Mouse (Mus musculus) myocyte (in vitro differentiated cells): ENCODE results near the gene Wnt10a. TPM values are rescaled to one million over a fixed set of nuclear protein-coding genes. Genes with fewer than 3 reads are reported as not detected.

Source experiments
- H3K27me3 ChIP-seq: one replicate; pipeline ENCODE4 v1.6.1; 2011; ENCODE audit not compliant: control insufficient read depth, insufficient read depth, insufficient read length
- H3K36me3 ChIP-seq: one replicate; pipeline ENCODE4 v1.6.1; 2011; ENCODE audit not compliant: control insufficient read depth, insufficient read depth
- H3K4me2 ChIP-seq: one replicate; pipeline ENCODE4 v1.6.1; 2011; ENCODE audit warnings: low read depth, control low read depth
- H3K4me3 ChIP-seq: one replicate; pipeline ENCODE4 v1.5.1; 2011; ENCODE audit warnings: mild to moderate bottlenecking, control low read depth, moderate library complexity
- H3K79me2 ChIP-seq: one replicate; pipeline ENCODE4 v1.6.1; 2011; ENCODE audit not compliant: control insufficient read depth, insufficient read depth
- H3ac ChIP-seq: one replicate; pipeline ENCODE4 v1.6.1; 2011; ENCODE audit not compliant: control insufficient read depth, insufficient read length
- CEBPB ChIP-seq: IDR thresholded peaks from 2 replicates; pipeline ENCODE4 v1.6.1; 2011; ENCODE audit warnings: mild to moderate bottlenecking, moderate library complexity; ENCODE audit not compliant: poor library complexity, insufficient read depth, severe bottlenecking
- E2F4 ChIP-seq: IDR thresholded peaks from one replicate; pipeline ENCODE4 v1.6.1; 2011; ENCODE audit warnings: mild to moderate bottlenecking, control low read depth, moderate library complexity; ENCODE audit not compliant: insufficient read depth
- MAX ChIP-seq: IDR thresholded peaks from one replicate; pipeline ENCODE4 v1.6.1; 2011; ENCODE audit warnings: low read depth, mild to moderate bottlenecking, control low read depth
- MYOD1 ChIP-seq, 3 experiments: IDR thresholded peaks; one replicate each; pipeline ENCODE4 v1.6.1; 2011; ENCODE audit warnings: control low read depth in 2 of 3, low read depth in 2 of 3, mild to moderate bottlenecking in 2 of 3, moderate library complexity in 1 of 3; ENCODE audit not compliant: insufficient read length in 2 of 3, control insufficient read depth in 1 of 3
- MYOG ChIP-seq, 3 experiments: IDR thresholded peaks; one replicate each; pipeline ENCODE4 v1.6.1; 2011; ENCODE audit warnings: control low read depth in 2 of 3, low read depth in 2 of 3, mild to moderate bottlenecking in 2 of 3; ENCODE audit not compliant: insufficient read length in 2 of 3, control insufficient read depth in 1 of 3, insufficient read depth in 1 of 3
- POLR2A ChIP-seq: IDR thresholded peaks from one replicate; pipeline ENCODE4 v1.6.1; 2011; ENCODE audit warnings: low read depth, mild to moderate bottlenecking, control low read depth, moderate library complexity; ENCODE audit not compliant: insufficient read length
- POLR2AphosphoS2 ChIP-seq: IDR thresholded peaks from one replicate; pipeline ENCODE4 v1.6.1; 2011; ENCODE audit warnings: low read depth, control low read depth; ENCODE audit not compliant: insufficient read length
- REST ChIP-seq: IDR thresholded peaks from one replicate; pipeline ENCODE4 v1.6.1; 2011; ENCODE audit warnings: mild to moderate bottlenecking, control low read depth, moderate library complexity; ENCODE audit not compliant: insufficient read depth, insufficient read length
- SRF ChIP-seq: IDR thresholded peaks from one replicate; pipeline ENCODE4 v1.6.1; 2011; ENCODE audit warnings: low read depth; ENCODE audit not compliant: control insufficient read depth, insufficient read length
- TCF12 ChIP-seq: IDR thresholded peaks from one replicate; pipeline ENCODE4 v1.6.1; 2011; ENCODE audit warnings: mild to moderate bottlenecking, control low read depth; ENCODE audit not compliant: poor library complexity, insufficient read depth, severe bottlenecking
- TCF3 ChIP-seq: IDR thresholded peaks from one replicate; pipeline ENCODE4 v1.6.1; 2011; ENCODE audit warnings: low read depth, control low read depth; ENCODE audit not compliant: insufficient read length
- USF1 ChIP-seq: IDR thresholded peaks from one replicate; pipeline ENCODE4 v1.6.1; 2011; ENCODE audit warnings: low read depth, mild to moderate bottlenecking, control low read depth, moderate library complexity
- polyA plus RNA-seq: library from polyadenylated mRNA; unstranded; fragments of >200 nt; fragmentation: generic; extraction: Trizol; gene quantifications from one replicate; pipeline ENCODE4 v1.2.1, GENCODE M21; 2012; ENCODE audit warnings: missing spikeins

Gene Wnt10a
- polyA plus RNA-seq, 1 experiment = 44.0 TPM

DNA sequence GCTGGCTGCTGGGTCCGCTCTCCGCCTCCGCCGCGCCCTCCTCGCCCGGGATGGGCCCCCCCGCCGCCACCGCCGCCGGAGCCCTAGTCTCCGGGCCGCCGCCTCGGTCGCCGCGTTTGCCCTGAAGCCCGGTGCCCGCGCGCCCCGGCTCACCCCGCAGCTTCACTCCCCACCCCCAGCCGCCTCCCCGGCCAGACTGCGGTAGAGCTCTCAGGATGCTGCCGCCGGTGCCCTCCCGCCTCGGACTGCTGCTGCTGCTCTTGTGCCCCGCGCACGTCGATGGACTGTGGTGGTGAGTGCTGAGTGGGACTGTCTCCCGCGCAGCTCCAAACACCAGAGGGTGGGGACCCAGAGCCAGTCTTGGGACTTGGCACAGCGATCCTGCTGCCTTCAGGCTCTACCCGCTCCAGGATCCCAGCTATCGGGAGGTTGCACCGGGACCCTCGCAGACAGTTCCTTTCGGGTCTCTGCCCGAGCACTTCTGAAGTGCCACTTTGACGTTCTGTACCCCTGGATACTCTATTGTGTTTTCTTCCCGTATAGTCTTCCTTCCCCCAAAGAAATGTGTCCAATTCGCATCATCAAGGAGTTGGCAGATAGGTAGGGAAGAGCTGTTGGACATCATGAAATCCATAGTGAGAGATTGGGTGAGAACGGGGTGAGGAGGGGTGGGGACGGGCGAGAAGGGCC, 19.2 kb upstream of the Wnt10a start:
- Histone ChIP-seq H3K4me2 (peak overlapping the region; percentile 94), H3K4me3 (peak overlapping the region; percentile 16), H3ac (peak overlapping the region; percentile 10), H3K27me3 (peaks cover 20% of the 10 kb centered on the region), H3K36me3 (no peaks in the 10 kb centered on the region), H3K79me2 (no peaks in the 10 kb centered on the region)
- TF ChIP-seq TCF12 = no peak
- TF ChIP-seq MYOG (IDR thresholded peaks at IDR 0.05; ENCODE audit: control insufficient read depth in 1 of 3, insufficient read depth in 1 of 3, insufficient read length in 2 of 3, low read depth in 2 of 3) = peak in 1 of 3 experiments; percentile 17
- no peak for TF ChIP-seq USF1

DNA sequence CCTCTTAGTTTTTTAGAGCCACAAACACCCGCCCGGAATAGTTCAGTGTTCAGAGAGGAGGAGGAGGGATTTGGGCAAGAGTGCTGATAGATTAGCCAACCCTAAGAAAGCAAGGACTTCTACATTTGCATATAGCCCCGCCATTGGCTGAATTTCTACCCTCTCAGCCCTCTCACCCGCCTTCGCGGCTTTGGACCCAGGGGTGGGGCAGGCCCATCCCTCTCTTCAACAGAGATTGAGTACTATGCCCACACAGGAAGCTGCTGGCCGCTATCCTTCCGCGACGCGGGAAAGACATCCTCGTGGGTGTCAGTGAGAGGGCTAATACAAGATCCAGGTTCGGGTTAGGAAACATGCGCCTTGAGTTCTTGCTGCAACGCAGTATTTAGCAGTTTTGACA, 18.2 kb upstream of the Wnt10a start:
- Histone ChIP-seq H3ac (no peak overlapping the region), H3K36me3 (no peaks in the 10 kb centered on the region), H3K79me2 (no peaks in the 10 kb centered on the region), H3K27me3 (peaks cover 20% of the 10 kb centered on the region), H3K4me2 (peak overlapping the region; percentile 94), H3K4me3 (peak overlapping the region; percentile 16)
- TF ChIP-seq CEBPB = no peak
- no peak for TF ChIP-seq TCF12
- TF ChIP-seq E2F4 = peak; percentile 20
- TF ChIP-seq SRF = no peak
- TF ChIP-seq USF1 = no peak
- TF ChIP-seq POLR2A = no peak
- no peak for TF ChIP-seq MYOD1 (IDR thresholded peaks at IDR 0.05; ENCODE audit: control insufficient read depth in 1 of 3, insufficient read length in 2 of 3, low read depth in 2 of 3)

DNA sequence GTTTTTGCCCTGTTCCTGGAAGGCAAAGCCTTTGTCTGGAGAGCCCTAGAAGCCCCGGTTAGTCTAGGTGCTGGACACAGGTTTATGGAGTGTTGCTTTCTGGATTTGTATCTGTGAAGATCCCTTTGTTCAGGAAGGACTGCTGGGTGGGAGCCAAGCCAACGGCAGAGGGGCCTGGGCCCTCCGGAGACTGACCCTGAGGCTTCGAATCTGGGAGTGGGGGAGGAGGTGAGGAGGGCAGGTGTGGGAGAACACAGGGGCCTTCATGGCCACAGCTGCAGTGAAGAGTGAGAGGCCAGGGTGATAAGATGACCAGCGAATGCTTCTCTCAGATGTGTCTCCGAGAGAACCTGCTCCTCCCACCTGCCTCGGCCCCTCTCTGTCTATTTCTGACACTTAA, 17.3 kb upstream of the Wnt10a start:
- Histone ChIP-seq H3ac (no peak overlapping the region), H3K79me2 (no peaks in the 10 kb centered on the region), H3K4me2 (no peak overlapping the region), H3K4me3 (no peak overlapping the region), H3K36me3 (no peaks in the 10 kb centered on the region), H3K27me3 (peaks cover 20% of the 10 kb centered on the region)
- no peak for TF ChIP-seq SRF

DNA sequence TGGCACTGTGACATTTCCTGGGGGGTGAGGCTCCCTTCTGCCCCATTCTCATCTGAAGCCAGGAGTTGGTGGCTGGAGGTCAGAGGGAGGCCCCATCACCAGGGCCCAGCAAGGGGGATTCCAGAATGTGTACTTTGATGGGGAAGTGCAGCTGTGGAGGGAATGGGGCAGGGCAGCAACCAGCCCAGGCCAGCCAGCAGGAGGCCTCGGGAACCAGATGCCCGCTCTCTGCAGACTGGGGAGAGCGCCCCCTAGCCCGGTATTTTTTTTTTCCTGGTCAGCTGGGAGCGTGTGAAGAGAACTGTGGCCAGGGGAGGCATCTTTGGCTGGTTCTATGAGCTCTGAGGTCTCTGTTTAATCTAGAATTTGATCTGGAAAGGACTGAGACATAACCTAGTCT, 15.5 kb upstream of the Wnt10a start:
- no peak overlapping the region for H3K4me3 ChIP-seq
- H3K27me3 ChIP-seq = peaks cover 7% of the 10 kb centered on the region
- H3K36me3 ChIP-seq = no peaks in the 10 kb centered on the region
- no peaks in the 10 kb centered on the region for H3K79me2 ChIP-seq
- H3K4me2 ChIP-seq = no peak overlapping the region
- TF ChIP-seq SRF = no peak
- no peak for TF ChIP-seq USF1
- no peak for TF ChIP-seq REST
- no peak for TF ChIP-seq E2F4
- no peak for TF ChIP-seq MAX
- no peak overlapping the region for H3ac ChIP-seq

DNA sequence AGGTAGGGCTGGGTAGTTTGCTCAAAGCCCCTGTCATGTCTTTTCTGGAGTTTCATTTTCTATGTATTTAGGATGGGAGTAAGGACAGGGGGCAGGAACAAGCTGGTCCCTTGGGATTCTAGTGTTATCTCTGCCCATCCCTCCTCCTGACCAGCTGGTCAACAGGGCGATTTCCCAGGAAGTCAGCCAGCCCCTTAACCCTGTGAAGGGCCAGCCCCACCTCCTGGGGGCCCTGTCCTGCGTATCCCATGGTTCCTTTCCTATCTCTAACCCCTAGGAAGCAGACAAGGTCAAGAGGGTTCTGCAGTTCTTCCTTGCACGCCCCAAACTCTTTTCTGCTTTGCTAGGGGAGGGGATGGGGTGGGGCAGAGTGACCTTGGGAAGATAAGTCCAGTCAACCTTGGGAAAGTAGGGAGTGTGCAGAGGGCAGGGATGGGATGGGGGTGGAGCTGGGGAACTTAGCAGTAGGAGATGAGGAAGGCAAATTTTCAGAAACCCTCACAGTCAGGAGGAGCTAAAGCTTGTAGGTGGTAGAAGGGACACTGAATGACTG, 12.3 kb upstream of the Wnt10a start:
- Histone ChIP-seq H3K4me3 (no peak overlapping the region), H3ac (no peak overlapping the region), H3K27me3 (peaks cover 2% of the 10 kb centered on the region), H3K79me2 (no peaks in the 10 kb centered on the region), H3K4me2 (no peak overlapping the region), H3K36me3 (no peaks in the 10 kb centered on the region)
- TF ChIP-seq SRF (no peak), POLR2AphosphoS2 (no peak), E2F4 (no peak), TCF12 (no peak), MYOG (IDR thresholded peaks at IDR 0.05; ENCODE audit: control insufficient read depth in 1 of 3, insufficient read depth in 1 of 3, insufficient read length in 2 of 3, low read depth in 2 of 3) (no peak), MAX (no peak), TCF3 (no peak), USF1 (no peak), POLR2A (no peak), CEBPB (no peak), MYOD1 (IDR thresholded peaks at IDR 0.05; ENCODE audit: control insufficient read depth in 1 of 3, insufficient read length in 2 of 3, low read depth in 2 of 3) (no peak), REST (no peak)

DNA sequence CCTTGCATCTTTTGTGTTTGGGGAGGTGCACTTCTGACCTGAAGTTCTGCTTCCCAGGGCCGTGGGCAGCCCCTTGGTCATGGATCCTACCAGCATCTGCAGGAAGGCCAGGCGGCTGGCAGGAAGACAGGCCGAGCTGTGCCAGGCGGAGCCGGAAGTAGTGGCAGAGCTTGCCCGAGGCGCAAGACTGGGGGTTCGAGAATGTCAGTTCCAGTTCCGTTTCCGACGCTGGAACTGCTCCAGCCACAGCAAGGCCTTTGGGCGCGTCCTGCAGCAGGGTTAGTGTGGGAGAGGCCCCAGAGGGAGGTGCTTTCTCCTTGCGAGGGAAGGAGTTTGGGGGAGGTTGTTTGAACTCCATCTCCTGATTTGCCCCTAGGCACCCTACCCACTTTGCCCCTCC, 9.3 kb upstream of the Wnt10a start:
- H3K4me2 ChIP-seq = no peak overlapping the region
- TF ChIP-seq POLR2AphosphoS2 (no peak), POLR2A (no peak), TCF3 (no peak), TCF12 (no peak), E2F4 (no peak), MYOD1 (IDR thresholded peaks at IDR 0.05; ENCODE audit: control insufficient read depth in 1 of 3, insufficient read length in 2 of 3, low read depth in 2 of 3) (no peak), USF1 (no peak), REST (no peak), MAX (no peak), CEBPB (no peak), MYOG (IDR thresholded peaks at IDR 0.05; ENCODE audit: control insufficient read depth in 1 of 3, insufficient read depth in 1 of 3, insufficient read length in 2 of 3, low read depth in 2 of 3) (no peak), SRF (no peak)
- H3K36me3 ChIP-seq = no peaks in the 10 kb centered on the region
- H3ac ChIP-seq = no peak overlapping the region
- H3K4me3 ChIP-seq = no peak overlapping the region
- peaks cover 8% of the 10 kb centered on the region for H3K27me3 ChIP-seq
- no peaks in the 10 kb centered on the region for H3K79me2 ChIP-seq
